Comparison of ENCODE assay signal across 9 mouse cellular contexts in genomic region chr5:133482291-133483086, GRCm38 (mm10).
DNase-seq lines count a peak whose midpoint lies in the region; ATAC-seq and TF ChIP-seq lines count a peak whose summit lies in the region.
"Had no signal": no experiment of that assay in that cellular context is flagged by ENCODE, and none has a peak within 500 bp of the region (broad histone marks: within the 10 kb centered on the region; RNA-seq: fewer than 3 reads in every experiment).

No protein-coding gene starts in this region.

- intact Hi-C loops in left cerebral cortex, adult 2 months (cut with DNase I), result no loop called here

- DNase-seq in adrenal gland, postnatal 14 days, result peak; percentile 35
- peak; percentile 39 for DNase-seq in cerebellum, adult 9-10 months
- DNase-seq in frontal cortex, postnatal 14 days (ENCODE audit: low spot score in 2 of 2), result peak; percentile 17 to 55
- DNase-seq in left cerebral cortex, adult 2 months (ENCODE audit: extremely low spot score in 1 of 2, low spot score in 2 of 2), result peak; percentile 16 to 40
- DNase-seq in right cerebral cortex, postnatal 4 days, result peak; percentile 14
- DNase-seq in spleen, postnatal 36 days (ENCODE audit: low spot score in 2 of 2), result no peak

- TF ChIP-seq CTCF in left cerebral cortex, adult 2 months (IDR thresholded peaks at IDR 0.05), result no peak

- H3K27ac ChIP-seq in left cerebral cortex, adult 2 months, result peak overlapping the region; percentile 76; the same call in 1 of the 2 replicates
- H3K27ac ChIP-seq: hindbrain, embryonic 15.5 days had no signal

- no peak for ATAC-seq in megakaryocyte, adult 5-6 weeks (ENCODE audit: poor library complexity, severe bottlenecking)
- ATAC-seq in monocyte, adult 5-6 weeks (replicated peaks; ENCODE audit: insufficient number of reproducible peaks, low FRiP score, low TSS enrichment, poor library complexity, severe bottlenecking), result no peak

- no peak overlapping the region for H3K4me3 ChIP-seq in left cerebral cortex, adult 2 months
- H3K4me3 ChIP-seq: hindbrain, embryonic 15.5 days had no signal

Comparison
In these comparisons a context has a peak if more than half of its experiments do, and no peak if none do; other contexts are left out.
1. DNase-seq: peak in adrenal gland, postnatal 14 days (single experiment), cerebellum, adult 9-10 months (single experiment), frontal cortex, postnatal 14 days (2 of 2), left cerebral cortex, adult 2 months (2 of 2) and right cerebral cortex, postnatal 4 days (single experiment); none in spleen, postnatal 36 days (0 of 2).